Mouse (Mus musculus) forebrain, embryonic 14.5 days (tissue): ENCODE results near the gene Mtor. TPM values are rescaled to one million over a fixed set of nuclear protein-coding genes. Genes with fewer than 3 reads are reported as not detected.

Experiments used
- ATAC-seq: fragments of 200-750 bp; cut with Nextera tagmentation; 2 replicates; pipeline ENCODE4 v1.8.0; 2017; ENCODE audit warnings: mild to moderate bottlenecking, moderate library complexity
- DNase-seq: peaks from one replicate; pipeline ENCODE4 v3.0.0-alpha.2; 2015; ENCODE audit warnings: low spot score
- H3K27ac ChIP-seq: fragments of 300-500 bp; sonication (generic); 2 replicates; pipeline ENCODE4 v1.5.1; 2014; ENCODE audit warnings: low read depth, mild to moderate bottlenecking, control low read depth, low read length, moderate library complexity
- H3K27me3 ChIP-seq: fragments of 300-500 bp; sonication (generic); replicated peaks from 2 replicates; pipeline ENCODE4 v1.6.1; 2014; ENCODE audit warnings: low read length, control low read depth, mixed read lengths; ENCODE audit not compliant: control insufficient read depth, insufficient read depth
- H3K36me3 ChIP-seq: fragments of 300-500 bp; sonication (generic); 2 replicates; pipeline ENCODE4 v1.6.1; 2014; ENCODE audit warnings: low read length, control low read depth; ENCODE audit not compliant: control insufficient read depth, insufficient read depth
- H3K4me1 ChIP-seq: fragments of 300-500 bp; sonication (generic); 2 replicates; pipeline ENCODE4 v1.6.1; 2014; ENCODE audit warnings: antibody characterized with exemption, low read length, control low read depth; ENCODE audit not compliant: control insufficient read depth, insufficient read depth
- H3K4me2 ChIP-seq: fragments of 300-500 bp; sonication (generic); 2 replicates; pipeline ENCODE4 v1.6.1; 2014; ENCODE audit warnings: mild to moderate bottlenecking, control low read depth, low read length
- H3K4me3 ChIP-seq: fragments of 300-500 bp; sonication (generic); 2 replicates; pipeline ENCODE4 v1.5.1; 2014; ENCODE audit warnings: low read depth, low read length, control low read depth
- H3K9ac ChIP-seq: fragments of 300-500 bp; sonication (generic); 2 replicates; pipeline ENCODE4 v1.6.1; 2014; ENCODE audit warnings: mild to moderate bottlenecking, low read length, control low read depth, moderate library complexity
- H3K9me3 ChIP-seq: fragments of 300-500 bp; sonication (generic); replicated peaks from 2 replicates; pipeline ENCODE4 v1.6.1; 2016; ENCODE audit warnings: low read length, control low read depth, mixed read lengths; ENCODE audit not compliant: control insufficient read depth
- WGBS: fragments of 180-500 bp; shearing (Covaris S2); extraction: QIAGEN DNeasy Blood & Tissue Kit; methylation state at CpG from one replicate; pipeline ENCODE4 v1.1.7; 2014; 5-methylcytosine and 5-hydroxymethylcytosine counted together
- polyA plus RNA-seq: library from polyadenylated mRNA; unstranded; fragments of >200 nt; fragmentation: Nextera tagmentation; extraction: Ambion mirVana; gene quantifications from 2 replicates; pipeline ENCODE4 v1.2.1, GENCODE M21; 2014

Mtor gene
- polyA plus RNA-seq, 1 experiment from 2014 or later, result 22.2 TPM

DNA sequence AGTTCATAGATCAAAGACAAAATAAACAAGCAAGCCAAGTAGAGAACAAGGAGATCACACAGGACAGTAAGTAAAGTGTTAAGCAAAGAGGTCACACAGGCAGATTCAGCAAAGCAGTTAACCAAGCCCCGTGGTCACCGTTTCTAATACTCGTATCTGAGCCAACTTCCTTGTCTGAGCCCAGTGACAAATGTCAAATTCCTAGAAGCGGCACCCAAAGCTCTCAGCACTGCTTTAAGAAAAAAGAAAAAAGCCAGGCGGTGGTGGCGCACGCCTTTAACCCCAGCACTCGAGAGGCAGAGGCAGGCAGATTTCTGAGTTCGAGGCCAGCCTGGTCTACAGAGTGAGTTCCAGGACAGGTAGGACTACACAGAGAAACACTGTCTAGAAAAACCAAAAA lies 138.2 kb downstream of the Mtor start:
- peaks cover 23% of the 10 kb centered on the region for H3K36me3 ChIP-seq
- ATAC-seq (no peak), DNase-seq (no peak)
- no peak overlapping the region for H3K9ac ChIP-seq
- no peak overlapping the region for H3K4me2 ChIP-seq
- 0 out of 2 replicates have a peak, but pooled peaks cover 2% of the 10 kb centered on the region for H3K4me1 ChIP-seq
- no peak overlapping the region for H3K4me3 ChIP-seq
- 86% methylated on average over 9 of the region's 9 CpGs for WGBS
- no peak overlapping the region for H3K27ac ChIP-seq
- no peaks in the 10 kb centered on the region for H3K9me3 ChIP-seq
- no peaks in the 10 kb centered on the region for H3K27me3 ChIP-seq

- no peak overlapping the region for H3K4me3 ChIP-seq
- peaks cover 9% of the 10 kb centered on the region for H3K4me1 ChIP-seq
- H3K9me3 ChIP-seq, result no peaks in the 10 kb centered on the region
- DNase-seq (peak; percentile 27), ATAC-seq (no peak)
- H3K27me3 ChIP-seq, result no peaks in the 10 kb centered on the region
- no peak overlapping the region for H3K4me2 ChIP-seq
- peaks cover 8% of the 10 kb centered on the region for H3K36me3 ChIP-seq
- H3K9ac ChIP-seq, result no peak overlapping the region
- 72% methylated on average over 9 of the region's 9 CpGs for WGBS
- no peak overlapping the region for H3K27ac ChIP-seq
Observed at GRCm38 (mm10) chr4:148588793-148589192, 140.4 kb downstream of the Mtor start.

DNA sequence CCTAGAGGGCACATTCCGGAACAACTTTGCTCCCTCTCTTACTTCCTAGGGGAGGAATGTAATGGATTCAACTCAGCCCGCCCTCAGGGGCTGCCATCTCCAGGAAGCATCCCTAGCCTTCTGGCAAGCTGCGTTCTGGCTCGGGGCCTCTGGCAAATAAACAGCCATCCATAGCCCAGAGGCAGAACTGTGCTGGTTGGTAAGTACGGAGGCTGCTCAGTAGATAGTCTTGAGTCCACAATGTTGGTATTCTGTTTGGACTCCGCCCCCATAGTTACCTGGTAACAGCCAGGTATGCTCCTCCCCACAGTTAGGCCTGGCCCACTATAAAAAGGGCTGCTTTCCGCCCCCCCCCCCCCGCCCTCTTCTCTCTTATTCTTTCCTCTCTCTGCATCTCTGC lies 141.2 kb downstream of the Mtor start:
- peaks cover 14% of the 10 kb centered on the region for H3K36me3 ChIP-seq
- no peaks in the 10 kb centered on the region for H3K27me3 ChIP-seq
- no peak overlapping the region for H3K4me2 ChIP-seq
- H3K9ac ChIP-seq, result no peak overlapping the region
- 58% methylated on average over 7 of the region's 8 CpGs for WGBS
- H3K4me1 ChIP-seq, result peaks cover 9% of the 10 kb centered on the region
- H3K4me3 ChIP-seq, result no peak overlapping the region
- DNase-seq (peak; percentile 39), ATAC-seq (no peak)
- no peak overlapping the region for H3K27ac ChIP-seq
- H3K9me3 ChIP-seq, result no peaks in the 10 kb centered on the region

GRCm38 (mm10) chr4:148590421-148591170 lies 142.2 kb downstream of the Mtor start:
- 7% methylated on average over 18 of the region's 18 CpGs for WGBS
- Histone ChIP-seq H3K36me3 (peaks cover 25% of the 10 kb centered on the region), H3K27ac (peak overlapping the region; percentile 74), H3K9me3 (no peaks in the 10 kb centered on the region), H3K9ac (peak overlapping the region; percentile 58), H3K4me2 (peak overlapping the region; percentile 89), H3K4me3 (peak overlapping the region; percentile 90), H3K27me3 (no peaks in the 10 kb centered on the region), H3K4me1 (peaks cover 9% of the 10 kb centered on the region)
- ATAC-seq, result peak; percentile 15
- DNase-seq, result no peak

- peak; percentile 99 for ATAC-seq
- H3K36me3 ChIP-seq, result peaks cover 31% of the 10 kb centered on the region
- H3K4me3 ChIP-seq, result peak within 1 kb of the TSS; percentile 90
- H3K9ac ChIP-seq, result peak within 1 kb of the TSS; percentile 78
- no peaks in the 10 kb centered on the region for H3K9me3 ChIP-seq
- peaks cover 9% of the 10 kb centered on the region for H3K4me1 ChIP-seq
- peak within 1 kb of the TSS; percentile 89 for H3K4me2 ChIP-seq
- WGBS, result under 1% methylated on average over 33 of the region's 50 CpGs
- no peaks in the 10 kb centered on the region for H3K27me3 ChIP-seq
- peak; percentile 99 for DNase-seq
- H3K27ac ChIP-seq, result peak within 1 kb of the TSS; percentile 74
Observed at GRCm38 (mm10) chr4:148591171-148591630, 142.8 kb downstream of the Mtor start, which contains the start of gene Srm. Gene Srm, plus strand, starts transcription at chr4:148591503.

DNA sequence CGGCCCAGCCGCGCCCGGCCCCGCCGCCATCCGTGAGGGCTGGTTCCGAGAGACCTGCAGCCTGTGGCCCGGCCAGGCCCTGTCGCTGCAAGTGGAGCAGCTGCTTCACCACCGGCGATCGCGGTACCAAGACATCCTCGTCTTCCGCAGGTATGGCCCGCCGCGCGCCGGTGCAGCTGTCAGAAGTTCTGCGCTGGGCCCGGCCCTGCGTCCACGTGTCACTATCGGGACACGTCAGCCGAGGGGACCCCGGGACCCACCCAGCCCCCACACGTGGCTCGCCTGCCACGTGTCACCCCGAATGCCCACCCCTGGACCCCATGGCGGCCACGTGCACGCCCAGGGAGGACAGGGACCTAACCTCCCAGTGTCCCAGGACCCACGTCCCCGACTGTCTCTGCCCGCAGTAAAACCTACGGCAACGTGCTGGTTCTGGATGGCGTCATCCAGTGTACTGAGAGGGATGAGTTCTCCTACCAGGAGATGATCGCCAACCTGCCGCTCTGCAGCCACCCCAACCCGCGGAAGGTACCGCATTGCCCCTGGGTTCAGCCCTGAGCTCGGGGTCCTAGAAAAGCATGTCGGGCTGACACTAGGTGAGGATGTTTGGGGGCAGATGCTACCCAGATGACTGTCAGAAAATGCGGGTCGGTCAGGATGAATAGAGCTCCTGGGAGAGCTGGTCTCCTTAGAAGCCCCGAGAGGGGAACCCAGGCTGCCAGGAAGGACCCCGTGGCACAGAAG lies 143.4 kb downstream of the Mtor start:
- H3K4me1 ChIP-seq, result peaks cover 9% of the 10 kb centered on the region
- peak overlapping the region; percentile 90 for H3K4me3 ChIP-seq
- H3K4me2 ChIP-seq, result peak overlapping the region; percentile 89
- peak overlapping the region; percentile 78 for H3K9ac ChIP-seq
- WGBS, result under 1% methylated on average over 53 of the region's 53 CpGs
- H3K36me3 ChIP-seq, result peaks cover 37% of the 10 kb centered on the region
- H3K27me3 ChIP-seq, result no peaks in the 10 kb centered on the region
- DNase-seq (no peak), ATAC-seq (peak; percentile 54)
- H3K9me3 ChIP-seq, result no peaks in the 10 kb centered on the region
- H3K27ac ChIP-seq, result peak overlapping the region; percentile 74

GRCm38 (mm10) chr4:148593996-148594395 lies 145.6 kb downstream of the Mtor start:
- Histone ChIP-seq H3K36me3 (peaks cover 42% of the 10 kb centered on the region), H3K27me3 (no peaks in the 10 kb centered on the region), H3K4me2 (no peak overlapping the region), H3K27ac (no peak overlapping the region), H3K4me1 (peaks cover 9% of the 10 kb centered on the region), H3K9ac (no peak overlapping the region), H3K9me3 (no peaks in the 10 kb centered on the region), H3K4me3 (no peak overlapping the region)
- no peak for ATAC-seq
- no peak for DNase-seq
- 94% methylated on average over 11 of the region's 11 CpGs for WGBS

GRCm38 (mm10) chr4:148595916-148596315 lies 147.5 kb downstream of the Mtor start:
- H3K27ac ChIP-seq, result no peak overlapping the region
- peak; percentile 43 for DNase-seq
- H3K9me3 ChIP-seq, result no peaks in the 10 kb centered on the region
- H3K27me3 ChIP-seq, result no peaks in the 10 kb centered on the region
- no peak overlapping the region for H3K9ac ChIP-seq
- H3K4me3 ChIP-seq, result no peak overlapping the region
- 24% methylated on average over 6 of the region's 6 CpGs for WGBS
- H3K4me1 ChIP-seq, result peaks cover 6% of the 10 kb centered on the region
- no peak overlapping the region for H3K4me2 ChIP-seq
- peaks cover 42% of the 10 kb centered on the region for H3K36me3 ChIP-seq
- no peak for ATAC-seq

DNA sequence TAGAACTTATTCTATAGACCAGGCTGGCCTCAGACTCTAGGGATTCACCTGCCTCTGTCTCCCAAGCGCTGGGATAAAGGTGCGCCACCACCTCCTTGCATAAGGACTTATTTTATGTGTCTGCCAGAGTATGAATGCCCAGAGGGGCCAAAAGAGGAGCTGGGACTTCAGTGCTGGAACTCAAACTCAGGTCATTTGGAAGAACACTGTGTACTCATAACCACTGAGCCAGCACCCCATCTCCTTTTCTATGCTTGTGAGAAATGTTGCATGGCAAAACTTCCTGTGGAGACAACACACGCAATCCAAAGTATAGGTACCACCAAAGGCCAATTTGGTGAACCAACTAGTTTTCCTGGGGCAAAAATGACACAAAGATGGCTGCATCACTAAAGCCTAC lies 148.3 kb downstream of the Mtor start:
- Histone ChIP-seq H3K27me3 (no peaks in the 10 kb centered on the region), H3K36me3 (peaks cover 42% of the 10 kb centered on the region), H3K9me3 (no peaks in the 10 kb centered on the region), H3K9ac (no peak overlapping the region), H3K4me3 (no peak overlapping the region), H3K4me1 (peaks cover 6% of the 10 kb centered on the region), H3K27ac (no peak overlapping the region), H3K4me2 (no peak overlapping the region)
- WGBS, result 99% methylated on average over 3 of the region's 3 CpGs
- DNase-seq (no peak), ATAC-seq (no peak)
